Mouse (Mus musculus) frontal cortex, postnatal 10 days (tissue): ENCODE data around the gene Usp12.
"Not testable (repeated sequence)": the region's sequence is repeated elsewhere in the genome, so short reads cannot be mapped to it uniquely, and the experiment has no call there.

ENCODE experiments used
- DNase-seq, 2 experiments: peaks; one replicate each; pipeline ENCODE4 v3.0.0; 2022; ENCODE audit warnings: low spot score in 2 of 2, mixed read lengths in 1 of 2

Gene Usp12

DNA sequence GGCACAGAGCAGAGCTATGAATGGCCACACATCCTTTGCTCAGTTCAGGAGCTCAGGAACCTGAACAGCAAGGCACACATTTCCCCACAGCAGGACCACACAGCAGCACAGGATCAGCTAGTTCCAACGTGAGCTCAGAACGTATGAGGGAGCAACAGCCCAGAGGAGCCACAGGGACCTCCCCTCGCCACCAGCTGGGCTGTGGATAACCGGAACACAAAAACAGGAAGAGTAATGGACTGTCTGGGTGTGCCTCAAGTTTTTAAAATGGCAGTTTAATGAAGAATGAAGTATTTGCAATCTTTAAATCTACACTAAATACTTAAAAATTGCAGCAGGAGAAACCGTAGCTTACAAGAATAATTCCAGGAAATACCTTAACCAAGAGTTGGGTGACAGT is 44.9 kb downstream of the Usp12 start:
- DNase-seq = no peak

DNA sequence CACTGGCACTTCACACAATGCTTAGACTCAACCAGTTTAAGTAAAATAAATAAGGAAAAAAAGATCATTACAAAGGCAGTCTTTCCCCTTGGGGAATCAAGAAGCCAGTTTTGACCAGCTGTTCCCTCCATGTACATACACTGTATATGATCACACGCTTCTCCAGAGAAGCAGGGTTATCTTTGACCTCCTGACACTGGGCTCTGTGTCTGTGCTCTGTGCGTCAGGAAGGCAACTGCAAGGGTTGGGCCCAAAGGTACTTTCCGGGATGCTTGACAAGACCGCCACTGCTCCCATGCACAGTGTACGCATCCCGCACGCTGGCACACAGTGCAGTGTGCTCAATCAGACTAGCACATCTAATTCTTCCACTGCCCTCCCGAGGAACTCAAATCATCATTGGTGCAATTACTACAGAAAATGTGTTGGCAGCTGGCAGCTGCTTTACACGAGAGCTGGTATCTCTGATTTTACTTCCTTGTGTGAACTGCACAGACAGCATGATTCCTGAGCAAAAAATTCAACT is 57.8 kb downstream of the Usp12 start:
- no peak for DNase-seq

DNA sequence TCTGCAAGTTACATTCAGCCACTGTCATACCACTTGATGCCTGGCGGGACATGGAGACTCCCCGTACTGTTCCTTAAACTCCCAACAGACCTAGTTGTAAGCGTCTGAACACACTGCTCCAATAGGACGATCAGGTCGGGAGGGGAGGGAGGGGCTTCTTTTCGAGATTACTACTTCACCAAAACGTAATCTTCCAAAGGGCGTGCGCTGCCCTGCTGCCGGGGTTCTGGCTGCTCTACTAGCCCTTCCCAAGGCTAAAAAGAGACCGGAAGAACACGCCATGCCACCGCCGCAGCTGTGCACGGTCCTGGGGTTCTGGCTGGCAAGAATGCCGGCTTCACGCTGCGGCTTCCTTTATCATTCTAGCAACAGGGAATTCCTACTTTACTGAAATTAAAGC is 58.5 kb downstream of the Usp12 start:
- DNase-seq = no peak

DNA sequence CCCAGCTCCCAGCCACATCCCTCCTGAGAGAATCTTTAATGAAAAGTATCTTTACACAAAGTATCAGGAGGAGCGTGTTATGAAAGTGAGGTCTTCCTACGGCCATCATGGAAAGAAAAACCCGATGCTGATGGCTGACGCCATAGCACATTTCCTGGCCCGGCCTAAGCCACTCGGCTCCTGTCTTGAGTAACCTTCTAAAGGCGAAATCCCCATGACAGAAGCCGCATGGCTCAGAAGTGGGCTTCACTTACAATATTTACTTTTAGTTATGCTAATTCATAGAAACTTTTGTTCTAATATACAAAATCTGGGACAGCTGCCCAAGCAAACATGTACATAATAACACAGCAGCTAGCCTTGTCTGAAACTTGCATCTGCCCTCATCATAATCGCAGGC is 59.8 kb downstream of the Usp12 start:
- DNase-seq = not testable (repeated sequence)

DNA sequence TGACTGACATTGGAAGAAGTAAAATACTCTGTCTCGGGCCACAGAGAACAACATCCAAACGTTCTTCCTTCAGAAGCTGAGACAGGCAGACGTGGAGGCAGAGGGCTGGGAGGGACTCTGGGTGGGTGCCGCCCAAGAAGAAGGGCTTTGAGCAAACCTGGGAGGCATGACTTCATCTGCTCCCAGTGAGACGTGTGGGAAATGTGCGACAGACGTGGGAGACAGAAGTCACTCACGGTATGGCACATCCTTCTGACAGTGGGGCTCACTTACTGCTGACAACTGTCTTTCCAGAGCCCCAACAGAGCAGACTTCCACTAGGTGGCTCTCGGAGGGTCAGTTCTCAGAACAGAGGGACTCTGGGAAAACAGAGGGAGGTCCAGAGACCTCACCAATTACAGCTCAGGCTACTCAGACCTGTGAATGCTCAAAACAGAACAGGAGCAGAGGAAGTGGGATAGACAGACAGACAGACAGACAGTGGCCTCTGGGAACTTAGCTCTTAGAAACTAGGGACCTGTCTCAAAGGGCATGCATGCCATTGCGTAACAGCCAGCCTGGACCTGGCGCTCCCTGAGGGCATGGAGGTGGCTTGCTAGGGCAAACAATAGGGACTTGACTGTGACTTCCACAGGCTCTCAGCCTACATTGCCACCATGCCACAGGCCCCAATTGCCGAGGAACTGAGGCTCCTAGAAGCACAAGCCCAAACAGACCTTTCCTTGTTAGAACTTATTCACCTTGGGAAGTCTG is 60.7 kb downstream of the Usp12 start:
- DNase-seq = no peak

DNA sequence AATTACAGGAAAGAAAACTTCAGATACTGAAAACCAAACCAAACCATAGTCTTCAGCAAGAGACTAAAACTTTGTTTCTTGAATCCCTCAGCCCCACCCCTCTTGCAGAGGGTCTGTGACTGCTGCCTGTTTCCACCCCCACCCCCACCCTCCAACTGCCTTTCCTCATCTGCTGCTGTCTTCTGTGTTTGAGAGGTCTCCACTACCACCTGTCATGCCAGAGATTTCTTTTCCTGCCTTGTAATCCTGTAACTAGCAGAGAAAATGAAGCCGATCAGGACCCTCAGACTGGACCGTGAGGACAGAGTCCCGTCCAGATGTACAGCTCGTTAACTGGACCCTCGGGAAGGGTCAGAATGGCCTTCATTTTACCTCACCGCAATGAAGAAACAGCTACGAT is 61.4 kb downstream of the Usp12 start:
- DNase-seq = no peak

DNA sequence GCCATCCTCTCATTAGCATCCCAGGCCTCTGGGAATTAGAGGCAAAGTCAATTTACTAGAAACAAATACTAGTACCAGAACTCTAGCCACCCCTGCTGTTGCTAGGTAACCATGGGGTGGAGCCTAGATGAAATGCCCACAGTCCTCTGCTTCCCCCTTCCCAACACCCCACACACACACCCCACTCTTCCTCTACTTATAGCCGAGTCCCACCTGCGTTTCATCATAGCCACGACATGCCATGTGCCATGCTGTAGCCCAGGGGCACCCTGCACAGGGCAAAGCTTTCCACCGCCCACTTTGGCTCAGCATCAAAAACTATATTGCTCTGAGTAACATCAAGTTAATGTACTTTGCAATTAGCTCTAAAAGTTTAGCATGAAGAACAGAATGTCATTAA is 67.8 kb downstream of the Usp12 start:
- DNase-seq = no peak

DNA sequence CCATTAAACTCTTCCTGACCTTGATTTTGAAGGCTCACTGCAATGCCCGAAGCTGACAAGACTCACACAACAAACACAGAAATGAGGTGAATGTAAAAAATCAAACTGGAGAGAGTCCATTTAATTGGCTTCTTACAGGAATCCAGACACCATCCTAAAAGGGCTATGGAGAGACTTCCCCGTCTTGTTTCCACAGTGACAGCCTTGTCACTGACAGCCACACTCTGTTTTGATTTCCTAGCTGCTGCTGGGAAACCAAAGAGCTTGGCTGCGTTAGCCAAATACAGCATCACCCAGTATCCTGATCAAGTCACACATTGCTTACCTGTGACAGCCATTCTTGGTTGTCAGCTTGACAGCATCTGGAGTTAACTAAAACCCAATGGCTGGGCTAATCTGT is 69.8 kb downstream of the Usp12 start:
- no peak for DNase-seq

DNA sequence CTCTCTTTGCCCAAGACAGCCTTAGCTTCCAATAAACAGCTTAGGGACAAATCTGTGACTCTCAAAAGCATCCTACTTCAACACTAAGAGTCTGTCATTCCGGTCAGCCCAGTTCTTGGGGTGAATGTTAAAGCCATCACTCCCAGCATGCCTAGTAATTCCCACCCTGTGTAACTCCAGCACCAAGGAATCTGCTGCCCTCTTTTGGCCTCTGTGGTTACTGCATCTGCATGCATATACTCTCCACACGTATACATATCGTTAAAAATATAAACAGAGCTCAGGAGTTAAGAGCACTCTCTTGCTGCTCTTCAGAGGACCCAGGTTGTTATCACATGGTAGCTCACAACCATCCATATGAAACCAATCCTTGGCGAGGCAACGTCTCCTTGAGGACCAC is 71.4 kb downstream of the Usp12 start:
- DNase-seq = no peak

DNA sequence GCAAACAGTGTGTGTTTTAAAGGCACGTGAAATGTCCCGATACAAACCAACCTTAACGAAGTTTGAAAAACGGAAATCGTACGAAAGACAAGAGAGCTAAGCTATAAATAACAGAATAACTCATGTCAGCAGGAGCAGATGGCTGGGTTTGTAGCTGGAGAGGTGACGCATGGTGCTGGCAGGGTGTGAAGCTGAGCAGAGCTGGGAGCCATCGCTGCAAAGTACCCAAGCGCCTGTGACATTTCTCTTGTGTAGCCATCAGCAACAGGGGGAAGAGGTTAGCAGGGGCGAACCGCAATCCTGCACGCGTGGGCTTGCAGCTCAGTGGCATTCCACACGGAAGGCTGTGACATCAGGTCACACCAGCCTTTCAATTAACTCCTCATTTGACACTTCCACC is 72.6 kb downstream of the Usp12 start:
- no peak for DNase-seq

DNA sequence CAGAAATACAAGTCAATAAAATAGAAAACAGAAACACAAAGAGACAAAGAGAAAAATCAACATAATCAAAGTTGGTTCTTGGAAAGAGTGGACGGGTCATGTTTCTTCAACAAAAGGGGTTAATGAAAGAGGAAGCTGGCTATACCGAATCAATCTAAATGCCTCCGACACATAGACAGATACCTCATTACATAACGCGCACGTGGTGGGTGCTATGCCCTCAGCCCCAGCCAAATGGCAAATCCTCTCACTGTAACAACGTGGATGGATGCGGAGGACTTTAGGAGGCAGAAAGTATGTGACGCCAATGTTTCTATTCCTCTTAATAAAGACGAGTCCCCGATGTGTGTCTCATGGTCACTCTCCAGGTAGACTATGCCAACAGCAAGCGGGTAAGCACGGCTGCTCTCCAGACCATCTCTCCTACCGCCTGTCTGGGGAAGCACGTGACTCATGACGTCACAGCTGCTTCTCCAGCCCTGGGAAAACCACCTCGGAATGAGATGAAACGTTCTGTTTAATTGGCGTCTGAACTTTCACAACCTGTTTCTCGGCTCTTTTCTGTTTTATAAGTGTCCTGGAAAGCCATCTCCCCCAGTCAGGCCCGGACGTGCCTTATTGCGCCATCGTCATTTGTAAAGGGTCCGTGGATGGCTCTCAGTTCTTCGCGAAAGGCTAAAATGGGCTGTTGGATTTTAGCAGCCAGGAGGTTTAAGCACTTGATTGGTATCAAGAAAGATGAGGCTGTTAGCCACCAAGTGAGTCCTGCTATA is 75.0 kb downstream of the Usp12 start:
- DNase-seq = no peak

DNA sequence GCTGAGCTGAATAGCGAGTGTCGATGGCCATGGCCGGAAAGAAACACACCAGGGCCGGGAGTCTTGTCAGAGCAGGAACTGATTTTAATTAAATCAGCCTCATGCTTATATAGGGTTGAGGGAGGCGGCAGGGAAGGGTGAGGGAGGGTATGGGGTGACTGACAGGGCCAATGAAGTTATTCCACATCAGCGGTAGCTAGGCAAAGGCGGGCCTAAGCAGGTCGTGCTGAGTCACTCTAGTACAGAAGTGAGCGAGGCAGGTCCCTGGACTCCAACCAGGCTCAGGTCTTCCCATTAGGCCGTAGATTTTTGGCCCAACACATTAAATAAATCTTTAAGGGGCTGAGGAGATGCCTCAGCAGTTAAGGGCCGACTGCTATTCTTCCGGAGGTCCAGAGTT is 81.0 kb downstream of the Usp12 start:
- DNase-seq = no peak

DNA sequence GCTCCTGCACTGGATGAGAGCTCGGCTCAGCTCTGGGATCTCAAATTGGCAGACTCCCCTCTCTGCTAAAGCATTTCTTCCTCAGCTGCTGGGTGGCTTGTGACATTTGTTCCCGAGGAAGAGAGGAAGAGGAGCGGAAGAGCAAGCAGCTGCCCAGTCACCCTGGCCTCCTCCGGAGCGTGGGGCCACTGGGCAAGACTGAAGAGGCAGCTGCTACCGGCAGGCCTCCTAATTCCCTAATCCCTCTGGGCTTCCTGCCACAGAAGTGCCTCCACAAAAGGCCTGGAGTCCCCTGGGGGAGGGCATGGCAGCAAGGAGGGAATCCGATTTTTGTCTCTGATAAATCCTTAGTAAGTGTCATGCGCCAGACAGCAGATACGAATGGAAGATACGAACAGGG is 81.7 kb downstream of the Usp12 start:
- no peak for DNase-seq

DNA sequence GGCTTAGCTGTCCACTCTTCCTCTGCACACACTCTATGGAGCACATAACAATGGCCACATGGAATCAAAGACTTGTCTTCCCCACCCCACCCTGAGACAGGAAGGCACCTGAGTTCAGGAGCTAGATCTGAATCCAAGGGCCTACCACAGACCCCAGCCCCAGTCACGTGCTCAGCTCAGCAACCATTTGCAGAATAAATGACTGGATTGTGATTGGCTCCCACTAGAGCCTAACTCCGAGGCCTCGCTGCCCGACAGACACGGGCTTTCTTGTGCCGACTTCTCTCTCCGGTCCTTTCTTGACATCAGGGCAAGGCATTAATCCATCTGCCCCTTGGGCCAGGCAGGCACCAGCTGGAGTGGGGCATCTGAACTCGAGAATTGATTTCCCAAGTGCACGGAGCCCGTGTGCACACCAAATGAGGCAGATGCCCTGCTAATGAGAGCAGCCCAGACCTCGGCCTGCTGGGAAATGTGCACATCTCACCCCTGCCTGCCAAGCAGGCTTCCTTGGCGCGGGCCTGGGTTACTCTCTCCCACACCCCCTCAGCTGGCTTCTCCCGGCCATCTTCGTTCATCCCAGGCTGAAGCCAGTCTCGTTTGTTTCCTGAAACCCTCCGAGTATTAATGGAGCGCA is 82.4 kb downstream of the Usp12 start:
- DNase-seq = no peak

DNA sequence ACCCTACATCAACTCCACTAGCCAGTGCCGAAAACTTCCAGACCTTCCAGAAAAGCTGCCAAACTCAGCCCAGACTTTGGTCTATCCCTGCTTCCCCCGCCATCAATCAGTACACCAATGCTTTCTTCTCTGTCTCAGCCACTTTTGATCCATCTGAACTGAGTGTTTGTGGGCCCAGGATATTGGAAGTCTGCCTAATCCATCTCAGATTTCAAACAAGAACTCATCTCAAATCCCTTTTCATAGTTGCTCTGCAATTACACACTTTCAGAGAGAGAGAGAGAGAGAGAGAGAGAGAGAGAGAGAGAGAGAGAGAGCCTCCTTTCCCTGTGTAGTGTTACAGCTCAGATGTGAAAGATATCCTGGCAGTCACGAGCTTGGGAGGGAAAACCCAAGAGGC is 85.4 kb downstream of the Usp12 start:
- DNase-seq = no peak

DNA sequence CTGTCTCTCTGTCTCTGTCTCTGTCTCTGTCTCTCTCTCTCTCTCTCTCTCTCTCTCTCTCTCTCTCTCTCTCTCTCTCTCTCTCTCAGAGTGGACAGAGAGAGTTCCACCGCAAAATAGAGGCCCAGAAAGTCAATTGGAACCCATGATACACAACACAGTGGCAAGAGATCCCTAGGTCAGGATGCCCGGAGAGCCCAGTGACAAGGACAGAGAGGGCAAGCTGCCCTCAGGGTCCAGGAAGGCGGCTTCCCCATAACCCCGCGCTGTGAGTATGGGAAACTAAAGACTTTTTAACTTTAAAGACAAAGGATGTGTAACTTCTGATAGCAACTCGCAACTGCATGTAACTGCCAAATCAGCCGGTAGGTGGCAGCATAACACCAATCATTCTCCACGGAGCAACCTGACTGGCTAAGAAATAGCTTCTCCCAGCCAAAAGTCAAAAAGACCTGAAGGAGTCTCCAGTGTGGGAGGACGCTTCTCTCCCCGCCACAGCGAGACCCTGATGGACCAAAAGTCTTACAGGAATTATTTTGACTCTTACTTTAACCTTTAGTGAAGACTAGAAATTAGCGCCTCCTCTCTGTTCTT is 88.9 kb downstream of the Usp12 start:
- DNase-seq = peak; percentile 57 to 86

DNA sequence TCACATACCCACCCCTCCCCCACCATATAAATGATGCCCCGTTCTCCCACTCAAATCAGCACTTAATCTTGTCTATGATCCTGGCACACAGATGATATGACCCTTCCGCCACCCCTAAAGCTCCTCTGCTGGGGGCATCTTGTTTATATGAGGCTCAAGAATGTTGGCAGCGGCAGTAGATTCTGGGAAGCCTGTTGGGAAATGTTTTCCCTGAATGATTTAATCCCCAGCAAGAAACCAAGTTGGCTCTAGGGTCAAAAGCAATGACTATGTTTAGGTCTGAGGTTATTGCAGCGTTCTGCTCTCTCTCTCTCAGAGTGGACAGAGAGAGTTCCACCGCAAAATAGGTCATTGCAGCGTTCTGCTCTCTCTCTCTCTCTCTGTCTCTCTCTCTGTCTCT is 89.4 kb downstream of the Usp12 start:
- DNase-seq = no peak

DNA sequence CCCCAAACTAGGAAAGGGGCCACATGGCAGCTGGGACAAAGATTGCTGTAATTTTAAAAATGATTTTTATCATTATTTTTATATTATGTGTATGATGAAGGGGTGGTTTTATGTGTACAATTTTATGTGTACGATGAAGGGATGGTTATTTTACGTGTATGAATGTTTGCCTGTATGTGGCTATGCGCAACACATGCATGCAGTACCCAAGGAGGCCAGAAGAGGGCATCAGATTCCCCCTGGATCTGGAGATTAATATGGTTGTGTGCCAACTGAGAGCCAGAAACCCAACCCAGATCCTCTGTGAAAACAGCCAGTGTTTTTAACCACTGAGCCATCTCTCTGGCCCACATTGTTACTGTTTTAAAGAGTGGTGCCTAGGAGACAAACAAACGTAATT is 90.6 kb downstream of the Usp12 start:
- no peak for DNase-seq

DNA sequence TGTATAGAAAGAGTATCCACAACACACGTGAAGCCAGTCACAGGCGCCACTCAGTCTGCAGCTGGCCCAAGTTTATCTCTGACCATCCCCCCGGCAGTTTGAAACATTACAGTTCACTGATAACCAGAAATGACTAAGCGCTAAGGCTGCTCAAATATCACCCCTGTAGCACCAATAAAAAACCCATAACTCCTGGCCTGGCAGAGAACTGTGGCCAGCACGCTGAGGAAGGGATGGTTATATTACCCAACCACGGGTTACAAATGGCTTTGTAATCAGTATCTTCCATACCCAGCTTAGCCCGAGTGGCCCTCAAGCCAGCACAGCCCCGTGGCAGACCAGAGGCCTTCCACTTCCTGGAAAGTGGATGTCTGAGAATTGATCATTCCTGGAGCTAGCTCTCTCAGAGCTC is 91.1 kb downstream of the Usp12 start:
- DNase-seq = no peak

DNA sequence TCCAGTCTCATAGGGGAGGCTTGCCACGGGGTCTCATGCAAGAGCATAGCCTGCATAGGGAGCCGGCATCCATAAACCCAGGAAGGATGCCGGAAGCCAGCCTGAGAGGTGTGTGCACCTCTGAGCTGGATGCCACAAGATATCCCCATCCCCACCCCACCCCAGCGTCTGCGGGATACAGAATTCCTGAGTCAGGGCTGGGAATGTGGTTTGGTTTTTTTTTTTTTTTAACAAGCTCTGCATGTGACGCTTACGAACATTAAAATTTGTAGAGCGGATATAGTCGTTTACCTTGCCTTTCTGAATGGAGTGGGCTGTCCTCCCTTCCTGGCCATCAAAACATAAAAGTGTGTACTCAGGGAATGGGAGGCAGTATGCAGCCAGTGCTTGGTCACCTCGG is 94.7 kb downstream of the Usp12 start:
- DNase-seq = no peak

DNA sequence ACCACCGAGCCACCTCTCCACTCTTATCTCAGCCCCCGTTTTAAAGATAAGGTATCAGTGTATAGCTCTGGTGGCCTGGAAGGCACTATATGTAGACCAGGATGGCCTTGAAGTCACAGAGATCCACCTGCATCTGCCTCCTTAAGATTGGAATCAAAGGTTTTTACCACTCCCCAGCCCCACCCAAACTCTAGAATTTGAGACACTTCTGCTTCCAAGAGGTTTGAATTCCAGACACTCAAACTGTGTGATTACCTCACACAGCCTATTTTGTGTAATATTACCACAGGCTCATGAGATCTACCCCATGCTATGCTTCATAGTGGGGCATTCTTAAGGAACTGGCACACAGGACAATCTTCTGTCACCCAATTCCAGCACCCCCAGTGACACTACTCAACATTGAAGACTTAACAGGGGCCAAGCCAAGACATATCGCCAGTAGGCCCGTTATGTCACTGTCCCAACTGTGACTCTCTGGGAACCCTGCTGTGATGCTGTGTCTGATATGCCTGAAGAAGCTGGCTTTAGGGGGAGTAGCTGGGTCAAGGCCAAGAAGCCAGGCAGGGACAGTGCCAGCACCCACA is 95.3 kb downstream of the Usp12 start:
- DNase-seq = no peak

DNA sequence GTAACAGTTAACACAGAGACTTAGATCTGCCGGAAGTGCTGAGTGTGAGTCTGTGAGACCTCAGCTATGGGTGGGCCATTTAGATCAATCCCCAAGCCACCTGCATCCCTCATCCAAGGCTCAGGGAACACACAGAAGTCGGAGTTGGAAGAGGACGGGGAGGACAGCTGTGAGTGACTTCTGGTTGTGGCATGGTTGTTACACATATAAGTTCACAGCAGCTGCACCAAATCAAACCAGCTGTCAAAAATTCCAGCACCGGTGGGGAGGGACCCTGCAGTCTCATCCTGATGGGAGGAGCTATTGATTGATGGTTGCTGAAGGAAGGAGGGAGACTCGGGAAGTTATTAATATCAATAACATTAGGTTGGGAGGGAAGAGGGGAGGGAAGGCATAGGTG is 99.3 kb downstream of the Usp12 start:
- DNase-seq = no peak
